Mouse (Mus musculus) brain, embryonic 14.5 days (tissue): Measurements from ENCODE around the gene Rab25. TPM values are rescaled to one million over a fixed set of nuclear protein-coding genes. Genes with fewer than 3 reads are reported as not detected.

Experiments used
- DNase-seq: peaks from one replicate; pipeline ENCODE4 v3.0.0-alpha.2; 2011; ENCODE audit warnings: low read depth
- CTCF ChIP-seq: fragments of 200-500 bp; IDR thresholded peaks from 2 replicates; pipeline ENCODE4 v1.5.1; 2012; ENCODE audit warnings: inconsistent platforms, mild to moderate bottlenecking, moderate library complexity, borderline replicate concordance; ENCODE audit not compliant: insufficient read depth, insufficient read length; ENCODE audit errors: extremely low read depth
- POLR2A ChIP-seq: fragments of 200-500 bp; IDR thresholded peaks from 2 replicates; pipeline ENCODE4 v1.6.1; 2012; ENCODE audit warnings: mild to moderate bottlenecking, inconsistent platforms, borderline replicate concordance; ENCODE audit not compliant: poor library complexity, insufficient read depth, insufficient read length, severe bottlenecking; ENCODE audit errors: extremely low read depth
- polyA plus RNA-seq: library from polyadenylated mRNA; depleted of rRNA; stranded (reverse); fragments of >200 nt; gene quantifications from 2 replicates; pipeline ENCODE4 v1.2.3, GENCODE M21; 2012

Gene Rab25
- polyA plus RNA-seq, 1 experiment = 1.7 TPM

- no peak for TF ChIP-seq CTCF
- TF ChIP-seq POLR2A = no peak
- peak; percentile 52 for DNase-seq
Measured at GRCm38 (mm10) chr3:88529204-88530000, 18.7 kb downstream of the Rab25 start.

GRCm38 (mm10) chr3:88528646-88529045 lies 19.5 kb downstream of the Rab25 start:
- TF ChIP-seq POLR2A (no peak), CTCF (no peak)
- no peak for DNase-seq

GRCm38 (mm10) chr3:88527565-88527964 lies 20.5 kb downstream of the Rab25 start:
- DNase-seq = peak; percentile 45
- TF ChIP-seq POLR2A (no peak), CTCF (no peak)

GRCm38 (mm10) chr3:88526157-88527131 lies 21.7 kb downstream of the Rab25 start:
- DNase-seq = peak; percentile 94
- TF ChIP-seq CTCF (peak; percentile 99), POLR2A (no peak)

- no peak for DNase-seq
- TF ChIP-seq POLR2A = no peak
- no peak for TF ChIP-seq CTCF
Measured at GRCm38 (mm10) chr3:88525021-88525420, 23.1 kb downstream of the Rab25 start.

GRCm38 (mm10) chr3:88523027-88523426 lies 25.1 kb downstream of the Rab25 start:
- no peak for DNase-seq
- no peak for TF ChIP-seq POLR2A
- no peak for TF ChIP-seq CTCF

- TF ChIP-seq CTCF (peak; percentile 94), POLR2A (no peak)
- DNase-seq = peak; percentile 79
Measured at GRCm38 (mm10) chr3:88521803-88522331, 26.2 kb downstream of the Rab25 start.

- TF ChIP-seq POLR2A = no peak
- DNase-seq = no peak
Measured at GRCm38 (mm10) chr3:88521156-88521555, 26.9 kb downstream of the Rab25 start.

- DNase-seq = no peak
- no peak for TF ChIP-seq POLR2A
- no peak for TF ChIP-seq CTCF
Measured at GRCm38 (mm10) chr3:88520078-88520477, 28.0 kb downstream of the Rab25 start.

- TF ChIP-seq CTCF = no peak
- TF ChIP-seq POLR2A = no peak
- DNase-seq = no peak
Measured at GRCm38 (mm10) chr3:88518411-88518810, 29.7 kb downstream of the Rab25 start.

GRCm38 (mm10) chr3:88516407-88516806 lies 31.7 kb downstream of the Rab25 start:
- no peak for DNase-seq
- TF ChIP-seq CTCF (no peak), POLR2A (no peak)

- no peak for DNase-seq
- TF ChIP-seq CTCF = no peak
- TF ChIP-seq POLR2A = no peak
Measured at GRCm38 (mm10) chr3:88515095-88515386, 33.1 kb downstream of the Rab25 start.
